Mouse (Mus musculus) neural tube, embryonic 13.5 days (tissue): ENCODE measurements around the gene Nup205. TPM values are rescaled to one million over a fixed set of nuclear protein-coding genes. Genes with fewer than 3 reads are reported as not detected.

Experiments
- ATAC-seq: fragments of 200-750 bp; cut with Nextera tagmentation; 2 replicates; pipeline ENCODE4 v1.8.0; 2017; ENCODE audit warnings: low read depth, mild to moderate bottlenecking, moderate TSS enrichment, moderate library complexity
- H3K27ac ChIP-seq: fragments of 300-500 bp; sonication (generic); replicated peaks from 2 replicates; pipeline ENCODE4 v1.5.1; 2015; ENCODE audit warnings: moderate library complexity, mild to moderate bottlenecking, inconsistent platforms
- H3K27me3 ChIP-seq: fragments of 300-500 bp; sonication (generic); 2 replicates; pipeline ENCODE4 v1.6.1; 2015; ENCODE audit warnings: mild to moderate bottlenecking, inconsistent platforms
- H3K36me3 ChIP-seq: fragments of 300-500 bp; sonication (generic); 2 replicates; pipeline ENCODE4 v1.6.1; 2015; ENCODE audit warnings: mild to moderate bottlenecking, inconsistent platforms
- H3K4me1 ChIP-seq: fragments of 300-500 bp; sonication (generic); replicated peaks from 2 replicates; pipeline ENCODE4 v1.6.1; 2015; ENCODE audit warnings: inconsistent platforms
- H3K4me2 ChIP-seq: fragments of 300-500 bp; sonication (generic); 2 replicates; pipeline ENCODE4 v1.6.1; 2015; ENCODE audit warnings: inconsistent platforms, mild to moderate bottlenecking, moderate library complexity
- H3K4me3 ChIP-seq: fragments of 300-500 bp; sonication (generic); 2 replicates; pipeline ENCODE4 v1.5.1; 2015; ENCODE audit warnings: mild to moderate bottlenecking, inconsistent platforms
- H3K9ac ChIP-seq: fragments of 300-500 bp; sonication (generic); 2 replicates; pipeline ENCODE4 v1.6.1; 2015; ENCODE audit warnings: moderate library complexity, mild to moderate bottlenecking, inconsistent platforms
- H3K9me3 ChIP-seq: fragments of 300-500 bp; sonication (generic); 2 replicates; pipeline ENCODE4 v1.6.1; 2016; ENCODE audit warnings: inconsistent platforms
- WGBS: fragments of 180-500 bp; shearing (Covaris S2); methylation state at CpG from one replicate; pipeline ENCODE4 v1.1.7; 2015; 5-methylcytosine and 5-hydroxymethylcytosine counted together
- polyA plus RNA-seq: library from polyadenylated mRNA; unstranded; fragments of >200 nt; fragmentation: Nextera tagmentation; extraction: Ambion mirVana; gene quantifications from 2 replicates; pipeline ENCODE4 v1.2.1, GENCODE M21; 2015

Nup205 gene
- polyA plus RNA-seq, 1 experiment from 2014 or later, result 21.3 TPM

DNA sequence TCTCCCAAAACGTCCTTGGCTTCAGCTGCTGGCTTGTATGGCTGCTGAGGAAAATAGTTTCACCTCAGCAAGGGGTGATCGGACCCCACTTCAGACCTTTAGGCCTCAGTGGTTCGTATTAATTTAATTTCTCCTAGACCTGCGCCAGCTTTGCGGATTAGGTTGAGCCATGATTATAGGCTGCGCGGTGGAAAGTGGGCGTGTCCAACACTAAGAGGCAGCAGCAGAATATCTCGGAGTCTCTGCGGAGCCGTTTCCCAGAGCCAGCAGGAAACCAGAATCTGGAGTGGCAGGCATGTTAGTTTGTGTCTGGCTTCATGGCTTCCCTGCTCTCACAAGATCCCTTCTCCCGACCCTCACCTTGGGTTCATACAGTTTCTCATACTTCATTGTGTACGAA lies 92.4 kb downstream of the Nup205 start:
- Histone ChIP-seq H3K4me2 (no peak overlapping the region), H3K36me3 (0 out of 2 replicates have a peak, but pooled peaks cover 8% of the 10 kb centered on the region), H3K4me1 (0 out of 2 replicates have a peak, but pooled peaks cover 4% of the 10 kb centered on the region), H3K27me3 (no peaks in the 10 kb centered on the region), H3K9me3 (no peaks in the 10 kb centered on the region), H3K9ac (no peak overlapping the region), H3K27ac (no peak overlapping the region), H3K4me3 (no peak overlapping the region)
- 84% methylated on average over 13 of the region's 13 CpGs for WGBS
- no peak for ATAC-seq

DNA sequence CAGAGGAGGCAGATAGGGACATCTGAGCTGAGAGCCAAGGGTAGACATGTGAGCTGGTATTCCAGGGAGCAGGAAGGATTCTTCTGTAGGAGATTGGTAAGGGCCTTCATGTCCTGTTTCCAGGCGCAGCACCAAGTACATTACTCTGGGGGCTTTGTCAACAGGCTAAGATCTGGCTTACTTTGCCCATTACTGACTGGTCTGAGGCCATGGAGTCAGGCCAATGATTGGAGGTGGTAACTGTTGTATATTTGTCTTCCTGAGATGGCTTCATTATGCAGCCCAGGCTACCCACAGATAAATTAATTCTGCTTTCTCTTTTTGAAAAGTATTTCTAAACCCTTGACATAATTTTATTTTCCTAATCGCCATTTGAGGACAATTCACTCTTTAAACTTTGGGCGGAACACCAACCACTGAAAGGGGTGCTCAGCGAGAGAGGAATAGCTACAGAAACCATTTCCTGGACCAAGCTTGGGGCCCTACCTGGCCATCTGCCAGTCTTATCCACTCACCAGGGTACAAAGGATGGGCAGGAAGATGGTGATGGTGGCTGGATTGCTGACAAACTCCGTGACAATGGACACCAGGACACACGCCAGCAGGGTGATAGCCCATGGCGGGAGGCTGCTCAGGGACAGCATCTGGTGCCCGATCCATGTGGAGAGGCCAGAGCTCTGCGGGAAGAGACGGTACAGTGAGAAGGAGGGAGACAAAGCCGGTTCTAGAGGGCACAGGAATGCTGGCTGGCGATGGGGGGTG lies 94.1 kb downstream of the Nup205 start:
- 0 out of 2 replicates have a peak, but pooled peaks cover 8% of the 10 kb centered on the region for H3K36me3 ChIP-seq
- H3K9me3 ChIP-seq, result no peaks in the 10 kb centered on the region
- no peaks in the 10 kb centered on the region for H3K27me3 ChIP-seq
- no peak for ATAC-seq
- H3K4me1 ChIP-seq, result 0 out of 2 replicates have a peak, but pooled peaks cover 4% of the 10 kb centered on the region
- 86% methylated on average over 12 of the region's 12 CpGs for WGBS
- H3K4me3 ChIP-seq, result no peak overlapping the region
- H3K27ac ChIP-seq, result no peak overlapping the region
- H3K4me2 ChIP-seq, result no peak overlapping the region
- H3K9ac ChIP-seq, result no peak overlapping the region

DNA sequence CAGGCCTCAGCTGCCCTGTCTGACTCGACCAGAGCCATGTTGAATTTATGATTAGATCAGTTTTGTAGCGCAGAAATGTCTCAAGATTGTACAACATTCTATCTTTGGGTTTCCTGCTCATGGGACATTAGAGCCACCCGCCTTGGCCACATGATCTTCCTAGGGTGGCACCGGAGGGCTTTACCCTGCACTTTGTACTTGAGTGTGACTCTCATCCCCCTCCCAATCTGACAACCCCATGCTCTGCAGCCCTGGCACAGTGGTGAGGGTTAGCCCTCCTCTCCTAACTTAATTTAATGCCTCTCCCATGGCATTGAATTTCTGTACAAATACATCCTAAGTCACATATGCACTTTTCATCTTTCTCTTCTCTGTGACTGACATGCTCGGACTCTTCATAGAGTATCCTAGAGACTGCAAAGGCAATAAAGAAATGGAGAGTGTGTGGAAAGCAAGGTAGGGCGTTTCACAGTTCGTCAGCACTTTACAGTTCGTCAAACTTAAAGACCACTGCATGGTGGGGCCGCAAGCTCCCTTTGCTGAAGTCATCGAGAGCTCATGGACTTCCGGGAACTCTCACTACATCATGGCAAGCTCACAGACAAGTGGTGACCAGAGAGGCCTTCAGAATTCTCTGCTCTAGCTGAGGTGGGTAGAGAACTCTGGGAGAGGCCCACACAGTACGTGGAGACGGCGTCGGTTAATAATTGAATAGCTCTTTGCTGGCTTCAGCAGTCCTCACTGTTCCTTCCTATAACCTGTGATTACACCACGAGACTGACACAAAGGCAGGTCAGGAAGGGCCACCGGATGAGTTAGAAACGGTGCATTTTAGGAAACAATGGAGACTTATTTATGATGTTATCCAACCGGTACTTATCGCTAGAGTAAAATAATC lies 94.9 kb downstream of the Nup205 start:
- no peak for ATAC-seq
- Histone ChIP-seq H3K9me3 (no peaks in the 10 kb centered on the region), H3K27ac (no peak overlapping the region), H3K4me3 (no peak overlapping the region), H3K4me1 (0 out of 2 replicates have a peak, but pooled peaks cover 4% of the 10 kb centered on the region), H3K36me3 (0 out of 2 replicates have a peak, but pooled peaks cover under 1% of the 10 kb centered on the region), H3K27me3 (no peaks in the 10 kb centered on the region), H3K9ac (no peak overlapping the region), H3K4me2 (no peak overlapping the region)
- WGBS, result 77% methylated on average over 20 of the region's 20 CpGs

DNA sequence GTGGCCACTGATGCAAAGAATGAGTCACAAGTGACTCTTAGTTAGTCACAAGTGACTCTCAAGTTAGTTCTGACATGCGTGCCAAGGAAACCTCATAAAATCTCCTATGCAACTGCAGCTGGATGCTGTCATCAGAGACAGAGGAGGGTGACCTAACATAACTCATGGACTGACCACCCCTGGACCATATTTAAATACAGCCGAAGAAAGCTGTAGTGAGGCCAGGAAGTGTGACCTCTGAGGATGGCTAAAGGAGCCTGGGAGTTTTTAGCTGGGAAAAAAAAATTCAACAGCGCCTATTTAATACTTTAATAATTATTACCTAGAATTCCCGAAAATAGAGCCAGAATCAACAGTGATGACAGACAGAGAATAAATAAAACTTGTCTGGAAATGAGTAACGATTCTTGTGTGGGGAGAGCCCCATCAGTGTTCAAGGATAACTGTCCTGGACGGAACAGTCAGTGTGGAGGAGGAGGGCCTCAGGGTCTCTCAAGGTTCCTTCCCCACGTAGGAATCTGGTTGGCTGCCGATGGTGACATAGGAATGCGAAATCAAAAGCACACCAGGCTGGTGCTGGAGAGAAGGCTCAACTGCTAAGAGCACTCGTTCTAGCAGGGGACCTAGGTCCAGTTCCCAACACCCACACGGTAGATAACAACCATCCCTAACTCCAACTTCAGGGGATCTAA lies 96.3 kb downstream of the Nup205 start:
- Histone ChIP-seq H3K36me3 (no peaks in the 10 kb centered on the region), H3K4me3 (no peak overlapping the region), H3K27me3 (no peaks in the 10 kb centered on the region), H3K9ac (no peak overlapping the region), H3K27ac (no peak overlapping the region), H3K9me3 (no peaks in the 10 kb centered on the region), H3K4me1 (0 out of 2 replicates have a peak, but pooled peaks cover 4% of the 10 kb centered on the region), H3K4me2 (no peak overlapping the region)
- no peak for ATAC-seq
- 83% methylated on average over 11 of the region's 11 CpGs for WGBS

DNA sequence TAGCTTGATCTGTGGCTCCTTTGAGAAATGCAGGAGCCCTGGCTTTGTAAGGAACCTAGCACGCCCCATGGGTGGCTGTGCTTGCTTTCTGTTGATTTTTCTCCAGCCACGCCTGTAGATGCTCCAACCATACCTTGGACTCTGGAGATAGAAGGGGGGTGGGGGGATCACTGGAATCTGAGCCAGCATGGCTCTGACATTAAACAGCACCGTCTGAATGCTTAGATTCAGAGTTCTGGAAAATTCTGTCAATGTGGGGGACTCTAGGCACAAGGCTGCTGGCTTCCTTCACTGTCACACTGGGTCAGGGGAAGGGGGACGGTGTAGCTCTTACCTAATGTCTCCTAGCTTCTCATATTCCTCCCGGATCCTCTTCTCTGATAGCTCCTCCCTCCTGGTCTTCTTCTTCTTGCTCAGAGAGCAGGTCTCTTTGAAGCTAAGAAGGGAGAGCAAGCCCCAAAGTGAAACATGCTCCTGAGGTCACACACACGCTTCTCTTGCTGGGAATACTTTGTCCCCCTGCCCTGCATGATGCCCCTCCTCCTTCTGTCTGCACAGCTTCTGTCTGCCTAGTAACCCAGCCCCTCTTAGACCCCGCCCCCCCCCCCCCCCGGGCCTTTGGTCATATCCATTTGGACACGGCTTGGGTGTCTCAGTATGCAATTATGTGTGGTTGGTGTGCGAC lies 100.8 kb downstream of the Nup205 start:
- Histone ChIP-seq H3K36me3 (no peaks in the 10 kb centered on the region), H3K4me1 (no peaks in the 10 kb centered on the region), H3K4me3 (no peak overlapping the region), H3K4me2 (no peak overlapping the region), H3K27me3 (no peaks in the 10 kb centered on the region), H3K9me3 (no peaks in the 10 kb centered on the region), H3K9ac (no peak overlapping the region), H3K27ac (no peak overlapping the region)
- 69% methylated on average over 10 of the region's 10 CpGs for WGBS
- ATAC-seq, result no peak

GRCm38 (mm10) chr6:35279306-35279705 lies 102.1 kb downstream of the Nup205 start:
- Histone ChIP-seq H3K36me3 (no peaks in the 10 kb centered on the region), H3K4me2 (no peak overlapping the region), H3K9ac (no peak overlapping the region), H3K27ac (no peak overlapping the region), H3K4me1 (no peaks in the 10 kb centered on the region), H3K9me3 (no peaks in the 10 kb centered on the region), H3K4me3 (no peak overlapping the region), H3K27me3 (no peaks in the 10 kb centered on the region)
- WGBS, result 83% methylated on average over 10 of the region's 10 CpGs
- no peak for ATAC-seq

DNA sequence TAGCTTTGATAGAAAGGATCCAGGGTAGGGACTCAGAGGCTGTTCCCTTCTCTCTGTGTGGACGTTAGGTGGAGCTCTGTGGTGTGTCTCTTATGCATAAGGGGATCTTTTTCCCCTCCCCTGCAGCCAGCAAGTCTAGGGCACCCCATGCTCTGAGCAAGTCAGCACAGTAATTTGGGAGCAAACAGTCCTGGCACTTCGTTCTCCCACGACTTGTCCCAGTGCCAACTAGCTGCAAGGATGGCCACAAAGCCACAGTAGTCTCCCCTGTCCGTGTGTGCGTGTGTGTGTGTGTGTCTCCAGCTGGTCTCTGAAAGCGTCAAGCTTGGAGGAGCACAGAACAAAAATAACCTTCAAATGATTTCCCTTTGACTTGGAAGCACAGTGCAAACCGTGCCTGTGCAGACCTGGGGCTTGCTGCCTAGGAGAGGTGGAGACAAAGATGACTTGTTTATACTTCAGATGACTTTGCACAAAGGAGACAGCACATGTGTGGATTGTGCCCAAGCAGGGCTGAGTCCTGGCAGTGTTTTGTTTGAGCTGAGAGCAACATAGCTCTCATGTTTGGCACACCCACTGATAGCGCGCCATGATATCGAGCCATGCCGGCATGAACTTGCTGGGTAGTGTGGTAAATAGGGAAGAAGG lies 111.0 kb downstream of the Nup205 start:
- H3K27ac ChIP-seq, result 0 out of 2 replicates have a peak overlapping the region, but pooled peaks have one; percentile 24
- 67% methylated on average over 11 of the region's 11 CpGs for WGBS
- H3K4me1 ChIP-seq, result peaks cover 19% of the 10 kb centered on the region
- ATAC-seq, result peak; percentile 61
- H3K36me3 ChIP-seq, result no peaks in the 10 kb centered on the region
- no peak overlapping the region for H3K4me3 ChIP-seq
- H3K4me2 ChIP-seq, result no peak overlapping the region
- no peaks in the 10 kb centered on the region for H3K9me3 ChIP-seq
- no peaks in the 10 kb centered on the region for H3K27me3 ChIP-seq
- no peak overlapping the region for H3K9ac ChIP-seq

DNA sequence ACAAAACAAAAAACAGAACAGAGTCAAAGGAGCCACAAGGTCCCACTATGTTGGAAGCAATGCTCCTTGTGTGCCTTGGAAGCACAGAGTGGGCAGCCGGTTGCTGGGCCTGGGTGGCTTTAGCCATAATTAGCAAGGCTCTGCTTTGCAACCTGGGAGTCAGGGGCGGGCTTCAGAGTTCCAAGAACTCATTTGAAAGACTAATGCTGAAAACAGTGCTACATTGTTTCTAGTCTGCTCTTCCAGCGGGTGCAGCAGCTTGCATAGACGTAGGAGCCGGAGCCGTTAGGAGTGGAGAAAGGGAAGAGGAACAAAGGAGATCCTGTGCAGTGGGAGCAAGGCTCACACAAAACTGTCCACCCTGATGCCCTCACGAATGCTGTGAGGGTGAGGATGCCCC lies 111.7 kb downstream of the Nup205 start:
- H3K9me3 ChIP-seq, result no peaks in the 10 kb centered on the region
- ATAC-seq, result peak; percentile 30; the same call in 1 of the 2 replicates

GRCm38 (mm10) chr6:35289676-35290075 lies 112.5 kb downstream of the Nup205 start:
- WGBS, result 93% methylated on average over 8 of the region's 8 CpGs
- no peak overlapping the region for H3K4me3 ChIP-seq

More for the DNA sequence above, 111.7 kb downstream of the Nup205 start:
- Histone ChIP-seq H3K27ac (0 out of 2 replicates have a peak overlapping the region, but pooled peaks have one; percentile 24), H3K4me1 (peaks cover 19% of the 10 kb centered on the region), H3K36me3 (no peaks in the 10 kb centered on the region), H3K9ac (no peak overlapping the region), H3K4me2 (no peak overlapping the region), H3K4me3 (no peak overlapping the region), H3K27me3 (no peaks in the 10 kb centered on the region)
- WGBS, result 27% methylated on average over 7 of the region's 7 CpGs

GRCm38 (mm10) chr6:35294964-35295363 lies 117.7 kb downstream of the Nup205 start:
- no peak overlapping the region for H3K4me2 ChIP-seq

More at GRCm38 (mm10) chr6:35289676-35290075, 112.5 kb downstream of the Nup205 start:
- H3K27me3 ChIP-seq, result no peaks in the 10 kb centered on the region
- H3K9ac ChIP-seq, result no peak overlapping the region
- H3K4me2 ChIP-seq, result no peak overlapping the region
- peaks cover 19% of the 10 kb centered on the region for H3K4me1 ChIP-seq
- no peaks in the 10 kb centered on the region for H3K9me3 ChIP-seq
- H3K36me3 ChIP-seq, result no peaks in the 10 kb centered on the region
- no peak overlapping the region for H3K27ac ChIP-seq
- no peak for ATAC-seq

DNA sequence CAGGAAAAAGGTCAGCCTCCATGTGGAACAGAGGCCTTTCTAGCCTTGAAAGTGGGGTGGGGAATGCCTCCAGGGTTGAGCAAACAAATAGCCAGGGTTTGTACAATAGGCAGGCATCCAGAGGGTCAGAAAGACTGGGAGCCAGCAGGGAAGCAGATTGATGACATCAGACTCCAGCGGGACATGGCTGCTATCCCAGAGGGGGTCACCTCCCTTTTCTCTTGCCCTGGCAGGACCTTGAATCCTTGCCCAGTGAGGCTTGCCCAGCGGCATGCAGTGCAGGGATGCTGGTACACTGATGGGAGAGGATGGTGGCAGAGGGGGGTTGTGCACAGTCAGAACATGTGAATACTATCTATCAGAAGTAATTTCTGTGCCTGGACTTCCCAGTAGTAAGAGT lies 119.8 kb downstream of the Nup205 start:
- H3K27ac ChIP-seq, result no peak overlapping the region
- ATAC-seq, result peak; percentile 53; the same call in 1 of the 2 replicates
- H3K36me3 ChIP-seq, result no peaks in the 10 kb centered on the region
- no peaks in the 10 kb centered on the region for H3K27me3 ChIP-seq
- peaks cover 5% of the 10 kb centered on the region; the same call in 1 of the 2 replicates for H3K4me1 ChIP-seq
- H3K4me3 ChIP-seq, result no peak overlapping the region
- 43% methylated on average over 2 of the region's 2 CpGs for WGBS
- no peak overlapping the region for H3K4me2 ChIP-seq
- no peak overlapping the region for H3K9ac ChIP-seq
- H3K9me3 ChIP-seq, result no peaks in the 10 kb centered on the region

More at GRCm38 (mm10) chr6:35294964-35295363, 117.7 kb downstream of the Nup205 start:
- H3K9ac ChIP-seq, result no peak overlapping the region
- no peaks in the 10 kb centered on the region for H3K27me3 ChIP-seq
- H3K36me3 ChIP-seq, result no peaks in the 10 kb centered on the region
- no peak overlapping the region for H3K4me3 ChIP-seq
- no peak overlapping the region for H3K27ac ChIP-seq
- ATAC-seq, result peak; percentile 27; the same call in 1 of the 2 replicates
- no peaks in the 10 kb centered on the region for H3K9me3 ChIP-seq
- H3K4me1 ChIP-seq, result peaks cover 5% of the 10 kb centered on the region; the same call in 1 of the 2 replicates
- 65% methylated on average over 2 of the region's 2 CpGs for WGBS
